Mouse (Mus musculus) left cerebral cortex, postnatal 25 days (tissue): ENCODE measurements at regions not wholly inside any gene's neighbourhood (a gene's known extent, or its start where the extent isn't known, plus 50 kb on each side); places are given as distances from the start of the nearest gene placed in this dataset.
A peak's percentile ranks its signal among the peaks of the same experiment; 100 is the strongest.

Experiments
- DNase-seq, 2 experiments: peaks; one replicate each; pipeline ENCODE4 v3.0.0; 2022; ENCODE audit warnings: low spot score in 2 of 2, mixed read lengths in 1 of 2
- intact Hi-C: fragments of 180-260 bp; cut with DNase I; formaldehyde crosslinking; loops from one replicate; pipeline ENCODE4 v1.15.1; 2025

DNA sequence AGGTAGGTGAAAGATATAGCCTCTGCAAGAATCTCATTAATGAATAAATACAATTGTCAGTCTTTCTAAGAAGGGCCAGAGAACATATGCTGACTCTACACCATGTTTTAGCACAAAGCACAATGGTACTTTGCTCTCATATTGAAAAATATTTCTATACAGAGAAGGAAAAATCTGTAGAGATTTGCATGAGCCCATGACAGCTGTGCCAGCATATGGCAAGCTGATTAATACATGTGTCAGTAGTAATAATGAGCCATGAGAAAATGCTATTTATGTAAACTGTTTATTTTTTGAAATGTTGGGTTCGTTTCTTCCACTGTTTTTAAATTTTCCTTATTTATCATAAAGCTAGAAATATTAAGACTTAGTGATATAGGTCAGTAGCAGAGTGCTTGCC lies 604.5 kb upstream of the Rgs18 start:
- intact Hi-C loops = no loop called here
- DNase-seq = no peak

DNA sequence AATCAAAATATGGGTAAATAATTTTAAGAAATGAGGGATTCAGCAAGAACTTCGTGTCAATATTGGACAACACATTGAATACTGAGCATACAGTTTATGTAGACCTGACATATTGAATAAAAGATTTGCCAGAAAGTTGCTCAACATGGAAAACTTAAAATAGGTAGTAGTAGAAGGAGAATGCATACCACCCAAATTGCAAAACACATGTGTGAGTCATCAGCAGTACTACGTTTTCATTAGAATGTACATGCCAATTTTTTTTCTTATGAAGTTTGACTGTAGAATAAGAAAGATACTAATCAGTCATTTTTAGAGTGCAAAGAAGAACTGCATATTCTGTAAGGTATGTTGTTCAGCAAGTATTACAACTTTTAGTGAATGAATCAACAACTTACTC lies 601.8 kb upstream of the Rgs18 start:
- DNase-seq = no peak
- intact Hi-C loops = no loop called here

DNA sequence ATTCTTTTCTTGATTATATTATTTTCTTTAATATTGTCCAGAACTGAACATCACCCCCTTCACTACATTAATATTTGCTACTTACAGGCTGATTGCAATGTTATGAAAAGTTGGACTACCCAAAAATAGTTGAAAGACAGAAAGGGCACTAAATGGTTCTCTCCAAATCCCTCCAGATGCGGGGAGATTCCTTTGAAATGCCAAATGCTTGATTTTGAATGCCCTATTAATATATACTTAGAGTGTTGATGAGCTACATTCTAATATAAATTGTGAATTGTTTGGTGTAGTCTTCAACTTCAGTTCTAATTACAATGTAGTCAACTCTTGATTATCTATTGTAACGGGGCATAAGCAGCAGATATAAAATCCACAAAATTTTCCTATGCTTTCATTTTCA lies 600.8 kb upstream of the Rgs18 start:
- no peak for DNase-seq
- intact Hi-C loops = no loop called here

DNA sequence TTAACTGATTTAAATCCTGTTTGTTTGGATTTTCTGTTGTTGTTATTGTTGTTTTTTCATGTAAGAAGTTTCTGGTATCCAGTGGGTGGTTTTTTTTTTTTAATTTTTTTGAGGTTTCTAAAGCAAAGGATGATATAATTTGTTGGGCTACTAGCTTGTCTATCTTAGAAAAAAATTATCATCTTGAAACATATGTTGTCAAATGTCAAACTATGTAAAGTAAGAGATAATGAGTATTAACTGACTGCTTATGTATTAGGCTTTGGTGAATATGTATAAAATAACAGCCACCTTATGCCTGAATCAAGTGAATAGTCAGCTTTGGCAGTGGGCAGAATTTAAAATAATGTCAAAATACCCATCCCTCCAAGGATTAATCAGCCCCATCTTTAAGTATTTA lies 588.6 kb upstream of the Rgs18 start:
- DNase-seq = no peak

DNA sequence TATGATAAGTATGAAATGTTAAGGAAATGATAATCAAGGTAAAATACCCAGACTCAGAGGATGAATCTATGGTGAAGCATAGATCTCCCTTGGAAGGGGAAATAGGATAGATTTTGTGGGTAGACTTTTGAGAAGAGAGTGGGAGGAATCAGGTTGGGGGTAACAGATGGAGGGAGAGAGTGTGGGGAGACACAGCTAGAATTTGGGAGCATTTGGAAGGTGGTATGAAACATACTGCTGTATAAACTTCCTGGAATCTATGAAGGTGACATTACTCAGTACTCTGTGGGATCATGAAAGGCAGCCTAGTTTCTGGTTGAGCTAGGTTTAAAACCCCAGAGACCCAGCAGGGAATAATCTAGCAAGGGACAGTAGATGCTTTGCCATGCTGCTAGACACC lies 569.6 kb upstream of the Rgs18 start:
- intact Hi-C loops = no loop called here
- peak in 1 of 2 experiments; percentile 63 for DNase-seq

More for the DNA sequence above, 588.6 kb upstream of the Rgs18 start:
- intact Hi-C loops = no loop called here

DNA sequence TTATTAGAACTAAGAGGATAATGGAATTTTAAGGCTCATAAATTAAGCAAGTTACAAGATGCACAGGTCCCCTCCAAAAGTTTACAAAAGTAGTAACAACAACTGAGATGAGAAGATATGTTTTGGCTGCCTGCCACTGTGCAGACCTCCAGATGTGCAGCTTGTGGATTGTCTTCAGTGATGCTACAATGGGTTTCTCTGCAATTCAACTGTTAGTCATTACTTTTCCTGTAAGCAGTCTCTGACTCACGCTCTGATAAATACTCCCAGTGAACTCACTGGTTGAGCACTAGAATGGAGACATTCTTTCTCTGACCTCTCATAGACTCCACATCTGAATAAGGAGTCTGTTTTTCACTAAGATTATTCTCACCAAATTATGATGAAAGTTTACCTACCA lies 569.1 kb upstream of the Rgs18 start:
- intact Hi-C loops = no loop called here
- no peak for DNase-seq

DNA sequence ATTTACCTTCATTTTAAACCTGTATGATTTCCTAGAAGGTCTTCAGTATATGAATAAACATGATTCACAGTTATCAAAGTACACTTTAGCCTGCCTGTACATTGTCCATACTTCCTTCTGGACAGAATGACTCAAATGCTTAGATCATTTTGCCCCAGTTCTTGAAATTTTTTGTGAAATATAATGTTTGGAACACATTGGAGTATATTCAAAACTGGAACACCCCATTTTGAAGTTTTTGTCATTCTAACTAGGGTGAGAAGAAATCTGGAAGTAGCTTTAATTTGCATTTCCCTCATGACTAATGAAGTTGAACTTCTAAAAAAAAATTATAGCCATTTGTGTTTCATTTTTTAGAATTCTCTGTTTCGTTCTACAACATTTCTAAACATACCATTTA lies 561.6 kb upstream of the Rgs18 start:
- intact Hi-C loops = loop anchor here (5.0 kb wide), 1 partner anchor 100 kb away; no protein-coding TSS in a partner anchor
- peak in 1 of 2 experiments; percentile 37 for DNase-seq

DNA sequence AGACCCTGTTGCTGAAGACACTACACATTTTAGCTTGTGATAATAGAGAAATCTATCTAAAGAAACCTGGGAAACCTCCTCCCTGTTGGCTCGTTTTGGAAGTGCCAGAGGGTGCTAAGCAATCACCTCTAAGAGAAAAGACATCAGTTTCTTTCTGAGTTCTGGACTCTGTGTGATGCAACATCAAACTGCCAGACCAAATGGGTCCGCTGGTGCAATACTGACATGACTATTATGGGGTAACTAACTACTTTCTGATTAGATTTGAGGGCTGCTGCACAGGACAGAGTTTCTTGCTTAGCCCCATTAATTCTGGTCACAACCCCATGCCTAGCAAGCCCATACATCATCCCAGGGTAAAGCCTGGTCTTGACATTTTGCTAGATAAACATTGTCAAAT lies 517.7 kb upstream of the Rgs18 start:
- intact Hi-C loops = no loop called here
- no peak for DNase-seq
